Mouse (Mus musculus): ENCODE results near the gene Kit. TPM values are rescaled to one million over a fixed set of nuclear protein-coding genes. Genes with fewer than 3 reads are reported as not detected.

Kit gene
- polyA plus RNA-seq, 1 experiment from 2014 or later: 13.5 TPM

- Histone ChIP-seq H3K4me1 (replicated peaks) (no peaks in the 10 kb centered on the region), H3K27ac (no peak overlapping the region), H3K9ac (no peak overlapping the region), H3K9me3 (replicated peaks) (no peaks in the 10 kb centered on the region), H3K4me2 (no peak overlapping the region), H3K27me3 (no peaks in the 10 kb centered on the region), H3K36me3 (0 out of 2 replicates have a peak, but pooled peaks cover 3% of the 10 kb centered on the region), H3K4me3 (replicated peaks) (no peak overlapping the region)
- ATAC-seq (ENCODE audit: low read depth): no peak
- 79% methylated on average over 11 of the region's 11 CpGs for WGBS (ENCODE audit: insufficient replicate concordance)
- DNase-seq: no peak
Observed at GRCm38 (mm10) chr5:75615000-75615571, 40.4 kb downstream of the Kit start.

GRCm38 (mm10) chr5:75615624-75616023, 40.9 kb downstream of the Kit start:
- Histone ChIP-seq H3K27me3 (no peaks in the 10 kb centered on the region), H3K4me1 (replicated peaks) (no peaks in the 10 kb centered on the region), H3K9me3 (replicated peaks) (no peaks in the 10 kb centered on the region), H3K4me2 (no peak overlapping the region), H3K27ac (no peak overlapping the region), H3K4me3 (replicated peaks) (no peak overlapping the region), H3K9ac (no peak overlapping the region), H3K36me3 (peaks cover 5% of the 10 kb centered on the region; the same call in 1 of the 2 replicates)
- DNase-seq (no peak), ATAC-seq (ENCODE audit: low read depth) (no peak)
- WGBS (ENCODE audit: insufficient replicate concordance): 77% methylated on average over 8 of the region's 8 CpGs

GRCm38 (mm10) chr5:75622401-75622800, 47.7 kb downstream of the Kit start:
- Histone ChIP-seq H3K27me3 (no peaks in the 10 kb centered on the region), H3K27ac (no peak overlapping the region), H3K4me3 (replicated peaks) (no peak overlapping the region), H3K9me3 (replicated peaks) (no peaks in the 10 kb centered on the region), H3K9ac (no peak overlapping the region), H3K4me1 (replicated peaks) (peaks cover 34% of the 10 kb centered on the region), H3K36me3 (peaks cover 8% of the 10 kb centered on the region), H3K4me2 (no peak overlapping the region)
- WGBS (ENCODE audit: insufficient replicate concordance): 72% methylated on average over 4 of the region's 4 CpGs
- DNase-seq: no peak
- no peak for ATAC-seq (ENCODE audit: low read depth)

GRCm38 (mm10) chr5:75623007-75623406, 48.3 kb downstream of the Kit start:
- Histone ChIP-seq H3K4me3 (replicated peaks) (no peak overlapping the region), H3K9me3 (replicated peaks) (no peaks in the 10 kb centered on the region), H3K4me1 (replicated peaks) (peaks cover 34% of the 10 kb centered on the region), H3K36me3 (peaks cover 8% of the 10 kb centered on the region), H3K27ac (no peak overlapping the region), H3K4me2 (no peak overlapping the region), H3K9ac (no peak overlapping the region), H3K27me3 (no peaks in the 10 kb centered on the region)
- no peak for DNase-seq
- WGBS (ENCODE audit: insufficient replicate concordance): 55% methylated on average over 11 of the region's 11 CpGs
- no peak for ATAC-seq (ENCODE audit: low read depth)

GRCm38 (mm10) chr5:75623520-75623919, 48.8 kb downstream of the Kit start:
- Histone ChIP-seq H3K4me2 (peak overlapping the region; percentile 48), H3K4me1 (replicated peaks) (peaks cover 34% of the 10 kb centered on the region), H3K9ac (no peak overlapping the region), H3K27me3 (no peaks in the 10 kb centered on the region), H3K36me3 (peaks cover 8% of the 10 kb centered on the region), H3K9me3 (replicated peaks) (no peaks in the 10 kb centered on the region), H3K27ac (no peak overlapping the region), H3K4me3 (replicated peaks) (no peak overlapping the region)
- no peak for DNase-seq
- no peak for ATAC-seq (ENCODE audit: low read depth)
- WGBS (ENCODE audit: insufficient replicate concordance): 79% methylated on average over 1 of the region's 1 CpGs

GRCm38 (mm10) chr5:75623993-75624706, 49.4 kb downstream of the Kit start:
- Histone ChIP-seq H3K27ac (0 out of 2 replicates have a peak overlapping the region, but pooled peaks have one; percentile 53), H3K9me3 (replicated peaks) (no peaks in the 10 kb centered on the region), H3K27me3 (no peaks in the 10 kb centered on the region), H3K36me3 (peaks cover 8% of the 10 kb centered on the region), H3K4me3 (replicated peaks) (peak overlapping the region; percentile 17; the same call in 1 of the 2 replicates), H3K4me1 (replicated peaks) (peaks cover 34% of the 10 kb centered on the region), H3K4me2 (peak overlapping the region; percentile 48), H3K9ac (no peak overlapping the region)
- DNase-seq: peak; percentile 56
- ATAC-seq (ENCODE audit: low read depth): peak; percentile 92
- WGBS (ENCODE audit: insufficient replicate concordance): 30% methylated on average over 20 of the region's 20 CpGs

- no peak for DNase-seq
- no peak overlapping the region for H3K27ac ChIP-seq
- no peaks in the 10 kb centered on the region for H3K9me3 ChIP-seq (replicated peaks)
- H3K9ac ChIP-seq: no peak overlapping the region
- H3K27me3 ChIP-seq: no peaks in the 10 kb centered on the region
- H3K36me3 ChIP-seq: peaks cover 8% of the 10 kb centered on the region
- no peak for ATAC-seq (ENCODE audit: low read depth)
- H3K4me1 ChIP-seq (replicated peaks): peaks cover 34% of the 10 kb centered on the region
- 0 out of 2 replicates have a peak overlapping the region, but pooled peaks have one; percentile 48 for H3K4me2 ChIP-seq
- H3K4me3 ChIP-seq (replicated peaks): no peak overlapping the region
Observed at GRCm38 (mm10) chr5:75625059-75625458, 50.3 kb downstream of the Kit start.

- 65% methylated on average over 8 of the region's 8 CpGs for WGBS (ENCODE audit: insufficient replicate concordance)
Observed at GRCm38 (mm10) chr5:75626284-75626683, 51.6 kb downstream of the Kit start.

GRCm38 (mm10) chr5:75626703-75627102, 52.0 kb downstream of the Kit start:
- H3K9me3 ChIP-seq (replicated peaks): no peaks in the 10 kb centered on the region
- 75% methylated on average over 6 of the region's 6 CpGs for WGBS (ENCODE audit: insufficient replicate concordance)
- no peak overlapping the region for H3K27ac ChIP-seq
- peaks cover 37% of the 10 kb centered on the region for H3K4me1 ChIP-seq (replicated peaks)
- ATAC-seq (ENCODE audit: low read depth) (no peak), DNase-seq (no peak)
- H3K4me2 ChIP-seq: no peak overlapping the region
- no peak overlapping the region for H3K9ac ChIP-seq
- H3K27me3 ChIP-seq: no peaks in the 10 kb centered on the region
- H3K4me3 ChIP-seq (replicated peaks): no peak overlapping the region
- no peaks in the 10 kb centered on the region; the same call in 1 of the 2 replicates for H3K36me3 ChIP-seq

More at GRCm38 (mm10) chr5:75626284-75626683, 51.6 kb downstream of the Kit start:
- H3K27me3 ChIP-seq: no peaks in the 10 kb centered on the region
- H3K4me1 ChIP-seq (replicated peaks): peaks cover 37% of the 10 kb centered on the region
- H3K36me3 ChIP-seq: no peaks in the 10 kb centered on the region; the same call in none of the 2 replicates
- H3K4me2 ChIP-seq: no peak overlapping the region
- no peak overlapping the region for H3K4me3 ChIP-seq (replicated peaks)
- ATAC-seq (ENCODE audit: low read depth) (no peak), DNase-seq (no peak)
- no peak overlapping the region for H3K9ac ChIP-seq
- H3K9me3 ChIP-seq (replicated peaks): no peaks in the 10 kb centered on the region
- no peak overlapping the region for H3K27ac ChIP-seq

GRCm38 (mm10) chr5:75632257-75632656, 57.5 kb downstream of the Kit start:
- 64% methylated on average over 5 of the region's 5 CpGs for WGBS (ENCODE audit: insufficient replicate concordance)
- H3K9me3 ChIP-seq (replicated peaks): no peaks in the 10 kb centered on the region
- no peak for ATAC-seq (ENCODE audit: low read depth)
- H3K36me3 ChIP-seq: 0 out of 2 replicates have a peak, but pooled peaks cover 2% of the 10 kb centered on the region
- DNase-seq: no peak
- no peak overlapping the region for H3K9ac ChIP-seq
- peaks cover 16% of the 10 kb centered on the region for H3K4me1 ChIP-seq (replicated peaks)
- H3K27me3 ChIP-seq: no peaks in the 10 kb centered on the region
- H3K27ac ChIP-seq: no peak overlapping the region
- H3K4me2 ChIP-seq: no peak overlapping the region
- H3K4me3 ChIP-seq (replicated peaks): no peak overlapping the region

- ATAC-seq (ENCODE audit: low read depth): no peak
Observed at GRCm38 (mm10) chr5:75632846-75633640, 58.3 kb downstream of the Kit start.

More at GRCm38 (mm10) chr5:75632846-75633640, 58.3 kb downstream of the Kit start:
- WGBS (ENCODE audit: insufficient replicate concordance): 53% methylated on average over 18 of the region's 18 CpGs
- Histone ChIP-seq H3K36me3 (0 out of 2 replicates have a peak, but pooled peaks cover 3% of the 10 kb centered on the region), H3K27ac (no peak overlapping the region), H3K4me2 (no peak overlapping the region), H3K27me3 (no peaks in the 10 kb centered on the region), H3K4me3 (replicated peaks) (no peak overlapping the region), H3K9me3 (replicated peaks) (no peaks in the 10 kb centered on the region), H3K4me1 (replicated peaks) (peaks cover 16% of the 10 kb centered on the region), H3K9ac (no peak overlapping the region)
- no peak for DNase-seq
